Mouse (Mus musculus) kidney, embryonic 15.5 days (tissue): Measurements from ENCODE around the gene Uck1. TPM values are rescaled to one million over a fixed set of nuclear protein-coding genes. Genes with fewer than 3 reads are reported as not detected.

Experiments used
- ATAC-seq: fragments of 200-750 bp; cut with Nextera tagmentation; replicated peaks from 2 replicates; pipeline ENCODE4 v1.8.0; 2017; ENCODE audit warnings: moderate TSS enrichment; ENCODE audit not compliant: low FRiP score
- H3K27ac ChIP-seq: fragments of 300-500 bp; sonication (generic); 2 replicates; pipeline ENCODE4 v1.5.1; 2015; ENCODE audit warnings: mild to moderate bottlenecking, inconsistent platforms
- H3K27me3 ChIP-seq: fragments of 300-500 bp; sonication (generic); 2 replicates; pipeline ENCODE4 v1.6.1; 2015; ENCODE audit warnings: inconsistent platforms
- H3K36me3 ChIP-seq: fragments of 300-500 bp; sonication (generic); 2 replicates; pipeline ENCODE4 v1.6.1; 2015; ENCODE audit warnings: inconsistent platforms
- H3K4me1 ChIP-seq: fragments of 300-500 bp; sonication (generic); 2 replicates; pipeline ENCODE4 v1.6.1; 2015; ENCODE audit warnings: inconsistent platforms
- H3K4me2 ChIP-seq: fragments of 300-500 bp; sonication (generic); 2 replicates; pipeline ENCODE4 v1.6.1; 2015; ENCODE audit warnings: moderate library complexity, mild to moderate bottlenecking, inconsistent platforms
- H3K4me3 ChIP-seq: fragments of 300-500 bp; sonication (generic); replicated peaks from 2 replicates; pipeline ENCODE4 v1.5.1; 2015; ENCODE audit warnings: mild to moderate bottlenecking, inconsistent platforms
- H3K9ac ChIP-seq: fragments of 300-500 bp; sonication (generic); 2 replicates; pipeline ENCODE4 v1.6.1; 2015; ENCODE audit warnings: mild to moderate bottlenecking, inconsistent platforms
- H3K9me3 ChIP-seq: fragments of 300-500 bp; sonication (generic); replicated peaks from 2 replicates; pipeline ENCODE4 v1.6.1; 2016; ENCODE audit warnings: inconsistent platforms
- WGBS: fragments of 180-500 bp; shearing (Covaris S2); methylation state at CpG from one replicate; pipeline ENCODE4 v1.1.7; 2015; ENCODE audit warnings: mixed read lengths; 5-methylcytosine and 5-hydroxymethylcytosine counted together
- polyA plus RNA-seq: library from polyadenylated mRNA; unstranded; fragments of >200 nt; fragmentation: Nextera tagmentation; extraction: Ambion mirVana; gene quantifications from 2 replicates; pipeline ENCODE4 v1.2.1, GENCODE M21; 2015

The Uck1 gene
- polyA plus RNA-seq, 1 experiment from 2014 or later, result 74.5 TPM

GRCm38 (mm10) chr2:32254563-32254962 is 5.4 kb downstream of the Uck1 start:
- H3K4me2 ChIP-seq, result no peak overlapping the region
- H3K9ac ChIP-seq, result no peak overlapping the region
- H3K4me1 ChIP-seq, result peaks cover 11% of the 10 kb centered on the region
- ATAC-seq, result no peak
- no peak overlapping the region for H3K27ac ChIP-seq
- H3K9me3 ChIP-seq, result no peaks in the 10 kb centered on the region
- H3K4me3 ChIP-seq, result no peak overlapping the region
- no peaks in the 10 kb centered on the region for H3K27me3 ChIP-seq
- peaks cover 86% of the 10 kb centered on the region for H3K36me3 ChIP-seq
- 83% methylated on average over 5 of the region's 5 CpGs for WGBS

- H3K36me3 ChIP-seq, result peaks cover 94% of the 10 kb centered on the region
- no peak overlapping the region for H3K4me3 ChIP-seq
- H3K9me3 ChIP-seq, result no peaks in the 10 kb centered on the region
- H3K27me3 ChIP-seq, result no peaks in the 10 kb centered on the region
- 75% methylated on average over 1 of the region's 1 CpGs for WGBS
- H3K9ac ChIP-seq, result no peak overlapping the region
- peaks cover 1% of the 10 kb centered on the region for H3K4me1 ChIP-seq
- H3K27ac ChIP-seq, result no peak overlapping the region
- ATAC-seq, result no peak
- no peak overlapping the region for H3K4me2 ChIP-seq
Measured at GRCm38 (mm10) chr2:32253352-32253751, 6.6 kb downstream of the Uck1 start.

GRCm38 (mm10) chr2:32252658-32253057 is 7.3 kb downstream of the Uck1 start:
- Histone ChIP-seq H3K27ac (no peak overlapping the region), H3K27me3 (no peaks in the 10 kb centered on the region), H3K9ac (no peak overlapping the region), H3K4me2 (no peak overlapping the region), H3K4me1 (no peaks in the 10 kb centered on the region), H3K9me3 (no peaks in the 10 kb centered on the region), H3K4me3 (no peak overlapping the region), H3K36me3 (peaks cover 94% of the 10 kb centered on the region)
- ATAC-seq, result no peak
- whole genome bisulfite sequencing, result 93% methylated on average over 5 of the region's 5 CpGs

- Histone ChIP-seq H3K4me3 (no peak overlapping the region), H3K9ac (no peak overlapping the region), H3K9me3 (no peaks in the 10 kb centered on the region), H3K4me2 (no peak overlapping the region), H3K27ac (no peak overlapping the region), H3K27me3 (no peaks in the 10 kb centered on the region), H3K4me1 (no peaks in the 10 kb centered on the region), H3K36me3 (peaks cover 93% of the 10 kb centered on the region)
- no peak for ATAC-seq
- 89% methylated on average over 12 of the region's 12 CpGs for WGBS
Measured at GRCm38 (mm10) chr2:32251791-32252527, 8.0 kb downstream of the Uck1 start.

GRCm38 (mm10) chr2:32248377-32249361 is 11.3 kb downstream of the Uck1 start:
- Histone ChIP-seq H3K9ac (no peak overlapping the region), H3K27ac (no peak overlapping the region), H3K36me3 (peaks cover 98% of the 10 kb centered on the region), H3K4me1 (no peaks in the 10 kb centered on the region), H3K4me3 (no peak overlapping the region), H3K27me3 (no peaks in the 10 kb centered on the region), H3K9me3 (no peaks in the 10 kb centered on the region), H3K4me2 (no peak overlapping the region)
- ATAC-seq, result no peak
- WGBS, result 73% methylated on average over 10 of the region's 10 CpGs

- Histone ChIP-seq H3K4me3 (no peak overlapping the region), H3K9me3 (no peaks in the 10 kb centered on the region), H3K36me3 (peaks cover 92% of the 10 kb centered on the region), H3K9ac (no peak overlapping the region), H3K27ac (no peak overlapping the region), H3K27me3 (no peaks in the 10 kb centered on the region), H3K4me2 (no peak overlapping the region), H3K4me1 (no peaks in the 10 kb centered on the region)
- no peak for ATAC-seq
- 82% methylated on average over 4 of the region's 4 CpGs for WGBS
Measured at GRCm38 (mm10) chr2:32246741-32247140, 13.2 kb downstream of the Uck1 start.

- Histone ChIP-seq H3K27me3 (no peaks in the 10 kb centered on the region), H3K27ac (no peak overlapping the region), H3K4me3 (no peak overlapping the region), H3K4me1 (peaks cover 2% of the 10 kb centered on the region; the same call in 1 of the 2 replicates), H3K9me3 (no peaks in the 10 kb centered on the region), H3K9ac (no peak overlapping the region), H3K36me3 (peaks cover 73% of the 10 kb centered on the region), H3K4me2 (no peak overlapping the region)
- 73% methylated on average over 4 of the region's 4 CpGs for WGBS
- ATAC-seq, result no peak
Measured at GRCm38 (mm10) chr2:32242986-32243385, 17.0 kb downstream of the Uck1 start.

- no peak for ATAC-seq
- no peaks in the 10 kb centered on the region for H3K27me3 ChIP-seq
- H3K9ac ChIP-seq, result no peak overlapping the region
- 80% methylated on average over 5 of the region's 5 CpGs for WGBS
- H3K4me2 ChIP-seq, result no peak overlapping the region
- peaks cover 12% of the 10 kb centered on the region for H3K4me1 ChIP-seq
- no peak overlapping the region for H3K4me3 ChIP-seq
- no peaks in the 10 kb centered on the region for H3K9me3 ChIP-seq
- no peak overlapping the region for H3K27ac ChIP-seq
- H3K36me3 ChIP-seq, result peaks cover 50% of the 10 kb centered on the region
Measured at GRCm38 (mm10) chr2:32240591-32240990, 19.4 kb downstream of the Uck1 start.

- Histone ChIP-seq H3K4me3 (no peak overlapping the region), H3K4me2 (no peak overlapping the region), H3K4me1 (peaks cover 28% of the 10 kb centered on the region), H3K9me3 (no peaks in the 10 kb centered on the region), H3K27me3 (no peaks in the 10 kb centered on the region), H3K36me3 (peaks cover 44% of the 10 kb centered on the region), H3K9ac (no peak overlapping the region), H3K27ac (no peak overlapping the region)
- 91% methylated on average over 9 of the region's 9 CpGs for WGBS
- ATAC-seq, result no peak
Measured at GRCm38 (mm10) chr2:32238708-32239435, 21.1 kb downstream of the Uck1 start.

GRCm38 (mm10) chr2:32237571-32237970 is 22.4 kb downstream of the Uck1 start:
- Histone ChIP-seq H3K4me3 (peak overlapping the region; percentile 76), H3K4me2 (peak overlapping the region; percentile 85), H3K27me3 (no peaks in the 10 kb centered on the region), H3K36me3 (peaks cover 47% of the 10 kb centered on the region), H3K9ac (peak overlapping the region; percentile 81), H3K4me1 (peaks cover 29% of the 10 kb centered on the region), H3K9me3 (no peaks in the 10 kb centered on the region), H3K27ac (peak overlapping the region; percentile 95)
- 33% methylated on average over 4 of the region's 4 CpGs for WGBS
- no peak for ATAC-seq

- Histone ChIP-seq H3K4me1 (peaks cover 29% of the 10 kb centered on the region), H3K9me3 (no peaks in the 10 kb centered on the region), H3K4me3 (peak overlapping the region; percentile 76), H3K9ac (peak overlapping the region; percentile 81), H3K27ac (peak overlapping the region; percentile 95), H3K36me3 (peaks cover 51% of the 10 kb centered on the region), H3K4me2 (peak overlapping the region; percentile 85), H3K27me3 (no peaks in the 10 kb centered on the region)
- under 1% methylated on average over 20 of the region's 20 CpGs for WGBS
- ATAC-seq, result peak; percentile 50
Measured at GRCm38 (mm10) chr2:32236760-32237487, 23.0 kb downstream of the Uck1 start.
